Mouse (Mus musculus): Measurements from ENCODE around the gene Adam23. TPM values are rescaled to one million over a fixed set of nuclear protein-coding genes. Genes with fewer than 3 reads are reported as not detected.
"Not testable (repeated sequence)": the region's sequence is repeated elsewhere in the genome, so short reads cannot be mapped to it uniquely, and the experiment has no call there.

Adam23 gene
- polyA plus RNA-seq, 1 experiment from 2014 or later: 14.4 TPM

DNA sequence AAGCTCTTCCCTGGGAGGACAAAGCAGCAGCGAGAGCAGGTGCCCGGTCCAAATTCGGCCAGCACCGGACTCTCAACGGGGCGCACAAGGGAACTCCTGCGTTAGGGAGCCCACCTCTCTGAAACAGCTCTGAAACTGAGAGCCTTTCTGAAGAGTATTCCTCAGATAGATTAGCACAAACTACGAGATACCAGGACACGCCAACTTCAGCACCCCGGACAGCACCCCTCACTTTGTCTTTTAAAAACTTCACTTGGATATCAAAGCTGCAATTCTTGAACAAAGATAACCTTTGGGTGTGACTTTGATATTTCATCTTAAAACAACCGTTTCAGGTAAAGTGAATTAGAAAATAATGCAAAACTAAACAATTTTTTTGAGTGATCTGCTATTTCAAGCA is 168.9 kb downstream of the Adam23 start:
- Histone ChIP-seq H3K9ac (0 out of 2 replicates have a peak overlapping the region, but pooled peaks have one; percentile 17), H3K4me2 (peak overlapping the region; percentile 55), H3K36me3 (replicated peaks) (no peaks in the 10 kb centered on the region), H3K4me1 (peaks cover 6% of the 10 kb centered on the region), H3K9me3 (no peaks in the 10 kb centered on the region), H3K4me3 (peak overlapping the region; percentile 23), H3K27me3 (replicated peaks) (no peaks in the 10 kb centered on the region), H3K27ac (no peak overlapping the region)
- ATAC-seq (replicated peaks): no peak
- WGBS: 3% methylated on average over 11 of the region's 11 CpGs

GRCm38 (mm10) chr1:63615668-63616067 is 170.0 kb downstream of the Adam23 start, which contains the start of gene Gm39653:
TSS of gene Gm39653 (plus strand) at chr1:63615968.
- no peaks in the 10 kb centered on the region for H3K36me3 ChIP-seq (replicated peaks)
- no peaks in the 10 kb centered on the region for H3K27me3 ChIP-seq (replicated peaks)
- no peak within 1 kb of the TSS for H3K4me2 ChIP-seq
- no peaks in the 10 kb centered on the region for H3K9me3 ChIP-seq
- H3K27ac ChIP-seq: no peak within 1 kb of the TSS
- H3K9ac ChIP-seq: no peak within 1 kb of the TSS
- WGBS: 80% methylated on average over 3 of the region's 3 CpGs
- ATAC-seq (replicated peaks): no peak
- H3K4me3 ChIP-seq: no peak within 1 kb of the TSS
- peaks cover 6% of the 10 kb centered on the region for H3K4me1 ChIP-seq

DNA sequence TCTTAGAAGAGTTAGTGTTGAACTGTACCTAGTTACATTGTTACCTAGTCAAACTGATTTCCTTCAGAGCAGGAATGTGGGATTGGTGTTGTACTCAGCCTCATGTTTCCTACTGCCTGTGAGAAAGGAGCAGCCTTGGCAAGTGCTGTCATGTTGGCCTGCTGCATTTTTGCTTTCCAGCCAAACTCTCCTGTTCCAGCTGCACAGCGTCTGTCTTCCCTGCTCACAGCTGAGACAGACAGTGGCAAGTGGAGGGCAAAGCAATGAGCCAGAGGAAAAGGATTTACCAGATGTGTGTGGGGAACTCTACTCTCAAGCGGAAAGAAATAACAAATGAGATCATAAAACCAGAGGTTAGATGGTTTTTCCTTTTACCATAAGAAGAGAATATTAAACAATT is 182.5 kb downstream of the Adam23 start:
- H3K27ac ChIP-seq: no peak overlapping the region
- H3K4me1 ChIP-seq: no peaks in the 10 kb centered on the region
- H3K4me3 ChIP-seq: no peak overlapping the region
- no peak for ATAC-seq (replicated peaks)
- no peak overlapping the region for H3K4me2 ChIP-seq
- no peaks in the 10 kb centered on the region for H3K36me3 ChIP-seq (replicated peaks)
- WGBS: 57% methylated on average over 2 of the region's 2 CpGs
- H3K27me3 ChIP-seq (replicated peaks): no peaks in the 10 kb centered on the region
- H3K9me3 ChIP-seq: no peaks in the 10 kb centered on the region
- H3K9ac ChIP-seq: no peak overlapping the region

GRCm38 (mm10) chr1:63630390-63630789 is 184.7 kb downstream of the Adam23 start:
- not testable (repeated sequence) for H3K9ac ChIP-seq; H3K27ac ChIP-seq; H3K4me1 ChIP-seq; ATAC-seq (replicated peaks); H3K4me3 ChIP-seq; H3K9me3 ChIP-seq; H3K4me2 ChIP-seq; H3K27me3 ChIP-seq (replicated peaks); H3K36me3 ChIP-seq (replicated peaks)

GRCm38 (mm10) chr1:63639921-63640320 is 194.2 kb downstream of the Adam23 start:
- 79% methylated on average over 6 of the region's 6 CpGs for WGBS
- Histone ChIP-seq H3K4me3 (no peak overlapping the region), H3K36me3 (replicated peaks) (no peaks in the 10 kb centered on the region), H3K4me2 (no peak overlapping the region), H3K4me1 (no peaks in the 10 kb centered on the region), H3K9me3 (no peaks in the 10 kb centered on the region), H3K27ac (no peak overlapping the region), H3K27me3 (replicated peaks) (no peaks in the 10 kb centered on the region), H3K9ac (no peak overlapping the region)
- ATAC-seq (replicated peaks): no peak

Other genes with a start within 250 kb of the Adam23 start
- 0.66 and 1.2 TPM in 2 replicates for gene Gpr1, start 231.3 kb upstream of the Adam23 start, polyA plus RNA-seq (2015; fragmentation: Nextera tagmentation; extraction: Ambion mirVana)
- 40.9 and 52.5 TPM in 2 replicates for gene Zdbf2, start 172.6 kb upstream of the Adam23 start, polyA plus RNA-seq (2015; fragmentation: Nextera tagmentation; extraction: Ambion mirVana)
- gene Gm39653, start 170.1 kb downstream of the Adam23 start, polyA plus RNA-seq (2015; fragmentation: Nextera tagmentation; extraction: Ambion mirVana): not detected in 2 replicates
- not detected in 2 replicates for gene Dytn, start 241.0 kb downstream of the Adam23 start, polyA plus RNA-seq (2015; fragmentation: Nextera tagmentation; extraction: Ambion mirVana)

All from midbrain, embryonic 15.5 days (tissue).